Mouse (Mus musculus) right cerebral cortex, postnatal 36 days (tissue): ENCODE data around the gene Sema3f.

Experiments
- DNase-seq, 2 experiments: peaks; one replicate each; pipeline ENCODE4 v3.0.0; 2022; ENCODE audit warnings: low spot score in 2 of 2, mixed read lengths in 1 of 2

Sema3f gene

GRCm38 (mm10) chr9:107692785-107693184 is 17.5 kb downstream of the Sema3f start:
- DNase-seq = no peak

GRCm38 (mm10) chr9:107690391-107690790 is 19.9 kb downstream of the Sema3f start:
- DNase-seq = no peak

GRCm38 (mm10) chr9:107688939-107689338 is 21.3 kb downstream of the Sema3f start:
- DNase-seq = no peak

- DNase-seq = no peak
Observed at GRCm38 (mm10) chr9:107688415-107688814, 21.9 kb downstream of the Sema3f start.

- DNase-seq = no peak
Observed at GRCm38 (mm10) chr9:107685231-107685981, 24.9 kb downstream of the Sema3f start.

- DNase-seq = no peak
Observed at GRCm38 (mm10) chr9:107682405-107682804, 27.9 kb downstream of the Sema3f start.

- DNase-seq = no peak
Observed at GRCm38 (mm10) chr9:107679501-107679900, 30.8 kb downstream of the Sema3f start, which contains the start of gene Gnat1. Gene Gnat1 (minus strand): TSS chr9:107679712.

GRCm38 (mm10) chr9:107678861-107679260 is 31.4 kb downstream of the Sema3f start:
- no peak for DNase-seq

GRCm38 (mm10) chr9:107677819-107678526 is 32.3 kb downstream of the Sema3f start:
- DNase-seq = peak; percentile 46 to 67

- no peak for DNase-seq
Observed at GRCm38 (mm10) chr9:107677091-107677784, 33.0 kb downstream of the Sema3f start.

- DNase-seq = no peak
Observed at GRCm38 (mm10) chr9:107676302-107676701, 34.0 kb downstream of the Sema3f start.

- DNase-seq = peak; percentile 41 to 45
Observed at GRCm38 (mm10) chr9:107675671-107676301, 34.5 kb downstream of the Sema3f start.

- no peak for DNase-seq
Observed at GRCm38 (mm10) chr9:107674609-107675429, 35.5 kb downstream of the Sema3f start.

- DNase-seq = no peak
Observed at GRCm38 (mm10) chr9:107670259-107670658, 40.0 kb downstream of the Sema3f start.

- DNase-seq = no peak
Observed at GRCm38 (mm10) chr9:107669480-107669945, 40.8 kb downstream of the Sema3f start, which contains the start of gene Slc38a3. Gene Slc38a3 (minus strand): TSS chr9:107669530.

GRCm38 (mm10) chr9:107668916-107669315 is 41.4 kb downstream of the Sema3f start:
- no peak for DNase-seq

- DNase-seq = no peak
Observed at GRCm38 (mm10) chr9:107668011-107668410, 42.3 kb downstream of the Sema3f start.

GRCm38 (mm10) chr9:107667219-107667618 is 43.1 kb downstream of the Sema3f start:
- no peak for DNase-seq

GRCm38 (mm10) chr9:107666751-107667205 is 43.5 kb downstream of the Sema3f start:
- DNase-seq = no peak

- DNase-seq = no peak
Observed at GRCm38 (mm10) chr9:107665308-107665707, 45.0 kb downstream of the Sema3f start.

- no peak for DNase-seq
Observed at GRCm38 (mm10) chr9:107663525-107663924, 46.8 kb downstream of the Sema3f start.
